Mouse (Mus musculus) liver, postnatal 0 days (tissue): ENCODE measurements around the gene Cog1. TPM values are rescaled to one million over a fixed set of nuclear protein-coding genes. Genes with fewer than 3 reads are reported as not detected.
A peak's percentile ranks its signal among the peaks of the same experiment; 100 is the strongest.

Experiments used
- ATAC-seq: fragments of 200-750 bp; cut with Nextera tagmentation; 2 replicates; pipeline ENCODE4 v1.8.0; 2017; ENCODE audit warnings: mild to moderate bottlenecking, moderate library complexity
- DNase-seq: peaks from one replicate; pipeline ENCODE4 v3.0.0-alpha.2; 2016
- H3K27ac ChIP-seq: fragments of 300-500 bp; sonication (generic); 2 replicates; pipeline ENCODE4 v1.5.1; 2014; ENCODE audit warnings: antibody characterized with exemption, moderate library complexity, mild to moderate bottlenecking, low read depth
- H3K27me3 ChIP-seq: fragments of 300-500 bp; sonication (generic); 2 replicates; pipeline ENCODE4 v1.6.1; 2014; ENCODE audit warnings: low read length, control low read depth, mixed read lengths; ENCODE audit not compliant: insufficient read depth
- H3K36me3 ChIP-seq: fragments of 300-500 bp; sonication (generic); replicated peaks from 2 replicates; pipeline ENCODE4 v1.6.1; 2014; ENCODE audit warnings: mild to moderate bottlenecking, control low read depth, low read length, moderate library complexity, mixed read lengths; ENCODE audit not compliant: insufficient read depth
- H3K4me1 ChIP-seq: fragments of 300-500 bp; sonication (generic); 2 replicates; pipeline ENCODE4 v1.6.1; 2014; ENCODE audit warnings: antibody characterized with exemption, mild to moderate bottlenecking, control low read depth; ENCODE audit not compliant: insufficient read depth
- H3K4me2 ChIP-seq: fragments of 300-500 bp; sonication (generic); 2 replicates; pipeline ENCODE4 v1.6.1; 2014; ENCODE audit warnings: low read depth, mild to moderate bottlenecking, low read length, moderate library complexity, mixed read lengths
- H3K4me3 ChIP-seq: fragments of 300-500 bp; sonication (generic); 2 replicates; pipeline ENCODE4 v1.5.1; 2014; ENCODE audit warnings: low read depth, low read length
- H3K9ac ChIP-seq: fragments of 300-500 bp; sonication (generic); replicated peaks from 2 replicates; pipeline ENCODE4 v1.6.1; 2014; ENCODE audit warnings: mild to moderate bottlenecking, moderate library complexity
- H3K9me3 ChIP-seq: fragments of 300-500 bp; sonication (generic); 2 replicates; pipeline ENCODE4 v1.6.1; 2016; ENCODE audit warnings: mild to moderate bottlenecking, control low read depth, low read length, mixed read lengths
- CTCF ChIP-seq: sonication (generic); IDR thresholded peaks from 2 replicates; pipeline ENCODE4 v1.5.1; 2016; ENCODE audit warnings: antibody characterized with exemption, low read depth
- EP300 ChIP-seq: IDR thresholded peaks from 2 replicates; pipeline ENCODE4 v1.6.1; 2016; ENCODE audit warnings: antibody characterized with exemption, low read depth, mild to moderate bottlenecking
- WGBS: fragments of 180-500 bp; shearing (Covaris S2); extraction: QIAGEN DNeasy Blood & Tissue Kit; methylation state at CpG from one replicate; pipeline ENCODE4 v1.1.7; 2014; ENCODE audit not compliant: insufficient replicate concordance; 5-methylcytosine and 5-hydroxymethylcytosine counted together
- polyA plus RNA-seq: library from polyadenylated mRNA; unstranded; fragments of >200 nt; fragmentation: Nextera tagmentation; extraction: Ambion mirVana; gene quantifications from 2 replicates; pipeline ENCODE4 v1.2.1, GENCODE M21; 2015

The Cog1 gene
- polyA plus RNA-seq, 1 experiment from 2014 or later: 7.1 TPM

DNA sequence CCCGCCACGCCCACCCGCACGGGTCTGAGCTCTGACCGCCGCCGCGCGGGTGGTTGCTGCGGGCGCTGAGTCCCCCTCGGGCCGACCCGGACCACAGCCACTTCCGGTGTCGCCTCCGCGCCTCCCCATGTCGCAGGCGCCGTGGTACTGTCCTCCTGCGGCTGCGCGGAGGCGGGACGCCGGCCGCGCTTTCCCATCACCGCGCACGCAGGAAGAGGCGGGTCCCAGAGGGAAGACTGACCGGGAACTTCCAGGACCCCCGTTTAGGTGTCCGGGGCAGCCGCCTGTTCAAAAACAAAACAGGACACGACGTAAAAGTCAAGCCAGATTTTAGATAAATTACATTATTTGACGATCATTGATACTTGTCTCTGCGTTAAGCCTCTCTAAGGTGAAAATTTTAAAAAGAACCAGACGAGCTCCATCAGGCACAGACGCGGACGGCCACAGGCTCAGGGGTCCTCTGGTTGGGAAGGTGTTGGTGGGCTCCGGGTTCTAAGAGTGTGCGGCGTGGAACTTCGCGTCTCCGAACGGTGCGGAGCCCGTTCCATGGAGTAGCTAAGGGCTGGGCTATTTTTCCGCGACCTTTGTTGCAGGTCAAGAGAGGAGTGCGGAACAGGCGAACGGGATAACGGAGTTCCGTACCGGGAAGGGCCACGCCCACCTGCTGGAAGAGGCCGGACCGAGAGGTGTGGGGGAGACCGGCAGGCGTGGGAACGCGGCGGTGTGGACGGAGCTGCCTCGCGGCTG lies 35.2 kb downstream of the Cog1 start, which contains the start of the genes Fam104a and D11Wsu47e:
Gene Fam104a, minus strand, starts transcription at position 199 of the 750 bp plus-strand sequence.
Gene D11Wsu47e, plus strand, starts transcription at position 456 of the 750 bp plus-strand sequence.
- peak within 1 kb of the TSS; percentile 97 for H3K4me3 ChIP-seq
- H3K27me3 ChIP-seq: no peaks in the 10 kb centered on the region
- H3K4me1 ChIP-seq: peaks cover 31% of the 10 kb centered on the region
- no peaks in the 10 kb centered on the region for H3K9me3 ChIP-seq
- peak within 1 kb of the TSS; percentile 98 for H3K27ac ChIP-seq
- WGBS: under 1% methylated on average over 67 of the region's 73 CpGs
- ATAC-seq (peak; percentile 90), DNase-seq (peak; percentile 95)
- H3K36me3 ChIP-seq: peaks cover 18% of the 10 kb centered on the region; the same call in 1 of the 2 replicates
- H3K4me2 ChIP-seq: peak within 1 kb of the TSS; percentile 95
- TF ChIP-seq CTCF (no peak), EP300 (peak; percentile 91)
- H3K9ac ChIP-seq: peak within 1 kb of the TSS; percentile 97

DNA sequence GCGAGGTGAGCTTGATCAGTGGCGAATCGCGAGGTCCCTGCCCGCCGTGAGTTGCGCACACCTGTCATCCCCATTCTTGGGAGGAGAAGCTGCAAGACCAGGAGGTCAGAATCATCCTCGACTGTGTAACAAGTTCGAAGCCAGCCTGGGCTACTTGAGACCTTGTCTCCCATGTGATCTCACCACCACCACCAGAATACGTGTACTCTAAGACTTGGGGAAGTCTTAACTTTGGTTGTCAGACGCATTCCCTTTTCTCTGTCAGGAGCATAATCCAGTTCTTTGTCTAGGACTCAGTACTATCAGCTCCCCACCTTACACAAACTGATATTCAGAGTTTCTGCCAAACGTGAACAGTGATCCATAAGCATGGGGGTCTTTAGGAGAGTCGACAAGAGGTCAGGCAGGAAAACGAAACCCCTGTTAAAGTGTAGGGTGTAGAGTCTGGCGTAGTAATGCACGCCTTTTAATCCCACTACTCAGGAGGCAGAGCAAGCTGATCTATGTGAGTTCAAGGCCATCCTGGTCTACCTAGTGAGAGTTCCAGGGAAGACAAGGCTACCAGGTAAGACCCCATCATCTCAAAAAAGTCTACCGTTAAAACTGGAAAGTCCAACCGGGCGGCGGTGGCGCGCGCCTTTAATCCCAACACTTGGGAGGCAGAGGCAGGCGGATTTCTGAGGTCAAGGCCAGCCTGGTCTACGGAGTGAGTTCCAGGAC lies 35.9 kb downstream of the Cog1 start:
- peak overlapping the region; percentile 97 for H3K4me3 ChIP-seq
- no peak for TF ChIP-seq EP300
- TF ChIP-seq CTCF: no peak
- WGBS: 42% methylated on average over 24 of the region's 25 CpGs
- H3K4me1 ChIP-seq: peaks cover 29% of the 10 kb centered on the region
- peak overlapping the region; percentile 97 for H3K9ac ChIP-seq
- H3K36me3 ChIP-seq: peaks cover 16% of the 10 kb centered on the region; the same call in 1 of the 2 replicates
- DNase-seq (no peak), ATAC-seq (no peak)
- H3K27me3 ChIP-seq: no peaks in the 10 kb centered on the region
- H3K27ac ChIP-seq: peak overlapping the region; percentile 98
- peak overlapping the region; percentile 95 for H3K4me2 ChIP-seq
- no peaks in the 10 kb centered on the region for H3K9me3 ChIP-seq

DNA sequence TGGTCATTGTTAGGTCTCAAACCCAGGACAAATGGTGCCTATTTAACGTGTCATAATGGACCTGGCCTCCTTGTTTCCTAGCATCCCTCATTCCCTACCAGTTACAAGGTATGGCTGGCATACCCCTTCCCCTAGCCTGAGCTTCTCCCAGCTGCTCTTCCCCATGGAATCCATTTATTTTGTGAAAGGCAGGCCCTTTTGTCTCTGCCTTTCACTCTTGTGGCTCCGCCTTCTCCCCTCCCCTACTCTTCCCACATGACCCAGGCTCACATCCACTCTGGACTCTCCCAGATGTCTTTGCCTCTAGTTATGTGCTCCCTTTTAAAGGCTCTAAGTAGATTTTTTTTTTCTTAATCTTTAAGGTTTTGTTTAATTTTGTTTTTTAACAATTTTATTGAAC lies 38.1 kb downstream of the Cog1 start:
- peaks cover 16% of the 10 kb centered on the region for H3K4me1 ChIP-seq
- no peak for ATAC-seq
- no peak overlapping the region for H3K27ac ChIP-seq
- TF ChIP-seq CTCF: no peak
- no peak for TF ChIP-seq EP300
- H3K9ac ChIP-seq: no peak overlapping the region
- no peak overlapping the region for H3K4me2 ChIP-seq
- 85% methylated on average over 2 of the region's 2 CpGs for WGBS
- no peaks in the 10 kb centered on the region for H3K27me3 ChIP-seq
- DNase-seq: no peak
- no peak overlapping the region for H3K4me3 ChIP-seq
- peaks cover 16% of the 10 kb centered on the region; the same call in 1 of the 2 replicates for H3K36me3 ChIP-seq
- no peaks in the 10 kb centered on the region for H3K9me3 ChIP-seq

DNA sequence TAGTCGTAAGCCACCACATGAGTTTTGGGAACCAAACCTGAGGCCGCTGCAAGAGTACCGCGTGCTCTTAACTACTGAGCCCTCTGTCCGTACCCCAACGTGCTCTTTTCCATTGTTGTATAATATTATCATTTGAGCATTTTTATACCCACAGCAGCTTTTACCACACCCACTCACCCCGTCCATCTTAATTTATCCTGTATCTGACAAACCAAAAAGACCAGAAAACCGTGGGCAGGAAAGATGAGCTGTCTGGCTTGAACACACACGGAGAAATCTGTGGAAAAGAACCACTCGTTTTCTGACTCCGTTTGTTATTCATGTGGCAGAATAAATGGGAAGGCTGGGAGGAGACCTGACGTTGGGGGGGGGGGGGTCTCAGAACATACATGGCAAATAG lies 41.5 kb downstream of the Cog1 start:
- no peak overlapping the region for H3K4me3 ChIP-seq
- H3K27ac ChIP-seq: no peak overlapping the region
- H3K27me3 ChIP-seq: no peaks in the 10 kb centered on the region
- DNase-seq (no peak), ATAC-seq (no peak)
- TF ChIP-seq EP300: no peak
- TF ChIP-seq CTCF: no peak
- no peak overlapping the region for H3K4me2 ChIP-seq
- peaks cover 32% of the 10 kb centered on the region for H3K36me3 ChIP-seq
- 87% methylated on average over 12 of the region's 12 CpGs for WGBS
- H3K9me3 ChIP-seq: no peaks in the 10 kb centered on the region
- no peaks in the 10 kb centered on the region; the same call in 1 of the 2 replicates for H3K4me1 ChIP-seq
- no peak overlapping the region for H3K9ac ChIP-seq

DNA sequence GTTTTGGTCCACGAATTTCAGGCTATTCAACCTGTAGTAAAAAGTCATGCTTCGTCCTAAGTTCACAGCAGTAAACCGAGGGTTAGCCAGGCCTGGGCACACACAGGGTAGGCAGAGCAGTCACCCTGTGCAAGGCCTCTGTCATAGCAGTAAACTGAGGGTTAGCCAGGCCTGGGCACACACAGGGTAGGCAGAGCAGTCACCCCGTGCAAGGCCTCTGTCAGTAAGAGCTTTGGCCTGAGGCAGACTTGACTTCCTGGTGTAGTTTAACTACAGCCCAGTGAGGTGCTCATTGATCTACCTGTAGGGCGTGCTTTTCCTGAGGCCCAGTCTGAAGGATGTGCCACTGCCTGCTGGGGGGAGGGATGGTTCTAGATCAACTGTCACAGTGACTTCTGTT lies 42.3 kb downstream of the Cog1 start:
- Histone ChIP-seq H3K27ac (no peak overlapping the region), H3K36me3 (peaks cover 33% of the 10 kb centered on the region), H3K27me3 (no peaks in the 10 kb centered on the region), H3K9ac (no peak overlapping the region), H3K4me1 (no peaks in the 10 kb centered on the region; the same call in 1 of the 2 replicates), H3K4me2 (no peak overlapping the region), H3K9me3 (no peaks in the 10 kb centered on the region), H3K4me3 (no peak overlapping the region)
- DNase-seq (no peak), ATAC-seq (no peak)
- 81% methylated on average over 5 of the region's 5 CpGs for WGBS
- no peak for TF ChIP-seq EP300
- TF ChIP-seq CTCF: no peak

DNA sequence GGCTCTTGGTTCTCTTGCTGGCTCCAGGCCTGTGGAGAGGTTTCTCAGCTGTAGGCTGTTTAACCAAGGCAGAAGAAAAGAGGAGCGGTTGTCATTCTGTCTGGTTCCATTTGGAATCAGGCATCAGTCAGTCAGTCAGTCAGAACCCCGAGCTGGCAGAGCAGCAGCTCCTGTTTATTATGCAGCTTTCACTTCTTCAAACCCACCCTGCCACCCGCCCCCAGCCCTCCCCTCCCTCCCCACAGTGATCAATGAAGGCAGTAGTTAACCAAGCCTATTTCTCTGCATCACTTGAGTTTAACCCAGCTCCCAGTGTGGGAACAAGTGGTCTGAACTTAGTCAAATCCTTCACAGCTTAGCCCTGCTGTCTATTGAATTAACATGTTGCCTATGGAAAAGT lies 42.9 kb downstream of the Cog1 start:
- no peaks in the 10 kb centered on the region; the same call in 1 of the 2 replicates for H3K4me1 ChIP-seq
- WGBS: 66% methylated on average over 3 of the region's 3 CpGs
- no peak overlapping the region for H3K4me2 ChIP-seq
- ATAC-seq: no peak
- no peak for TF ChIP-seq CTCF
- TF ChIP-seq EP300: no peak
- H3K9me3 ChIP-seq: 0 out of 2 replicates have a peak, but pooled peaks cover 3% of the 10 kb centered on the region
- no peak overlapping the region for H3K4me3 ChIP-seq
- H3K9ac ChIP-seq: no peak overlapping the region
- DNase-seq: no peak
- H3K27me3 ChIP-seq: no peaks in the 10 kb centered on the region
- H3K27ac ChIP-seq: no peak overlapping the region
- peaks cover 33% of the 10 kb centered on the region for H3K36me3 ChIP-seq
